Mouse (Mus musculus) stomach, embryonic 16.5 days (tissue): Measurements from ENCODE around the gene Tert. TPM values are rescaled to one million over a fixed set of nuclear protein-coding genes. Genes with fewer than 3 reads are reported as not detected.

ENCODE experiments used
- ATAC-seq: fragments of 200-750 bp; cut with Nextera tagmentation; 2 replicates; pipeline ENCODE4 v1.8.0; 2017; ENCODE audit warnings: moderate number of reproducible peaks, moderate TSS enrichment; ENCODE audit not compliant: insufficient read depth, low FRiP score
- H3K27ac ChIP-seq: fragments of 300-500 bp; sonication (generic); 2 replicates; pipeline ENCODE4 v1.5.1; 2014; ENCODE audit warnings: low read length
- H3K27me3 ChIP-seq: fragments of 300-500 bp; sonication (generic); 2 replicates; pipeline ENCODE4 v1.6.1; 2014; ENCODE audit warnings: low read length, control low read depth, mixed read lengths; ENCODE audit not compliant: control insufficient read depth, insufficient read depth
- H3K36me3 ChIP-seq: fragments of 300-500 bp; sonication (generic); 2 replicates; pipeline ENCODE4 v1.6.1; 2014; ENCODE audit warnings: low read length; ENCODE audit not compliant: control insufficient read depth, insufficient read depth
- H3K4me1 ChIP-seq: fragments of 300-500 bp; sonication (generic); 2 replicates; pipeline ENCODE4 v1.6.1; 2014; ENCODE audit warnings: low read length, control low read depth, mixed read lengths; ENCODE audit not compliant: control insufficient read depth, insufficient read depth
- H3K4me2 ChIP-seq: fragments of 300-500 bp; sonication (generic); 2 replicates; pipeline ENCODE4 v1.6.1; 2014; ENCODE audit warnings: low read depth, low read length, mixed read lengths
- H3K4me3 ChIP-seq: fragments of 300-500 bp; sonication (generic); replicated peaks from 2 replicates; pipeline ENCODE4 v1.5.1; 2014; ENCODE audit warnings: mild to moderate bottlenecking, low read length
- H3K9ac ChIP-seq: fragments of 300-500 bp; sonication (generic); 2 replicates; pipeline ENCODE4 v1.6.1; 2014; ENCODE audit warnings: low read length
- H3K9me3 ChIP-seq: fragments of 300-500 bp; sonication (generic); replicated peaks from 2 replicates; pipeline ENCODE4 v1.6.1; 2016; ENCODE audit warnings: low read length, control low read depth; ENCODE audit not compliant: control insufficient read depth
- WGBS: fragments of 180-500 bp; shearing (Covaris S2); extraction: QIAGEN DNeasy Blood & Tissue Kit; methylation state at CpG from one replicate; pipeline ENCODE4 v1.1.7; 2014; 5-methylcytosine and 5-hydroxymethylcytosine counted together
- polyA plus RNA-seq: library from polyadenylated mRNA; unstranded; fragments of >200 nt; fragmentation: Nextera tagmentation; extraction: Ambion mirVana; gene quantifications from 2 replicates; pipeline ENCODE4 v1.2.1, GENCODE M21; 2015

Tert gene
- polyA plus RNA-seq, 1 experiment from 2014 or later: 5.0 TPM

- Histone ChIP-seq H3K4me1 (no peaks in the 10 kb centered on the region), H3K36me3 (no peaks in the 10 kb centered on the region), H3K27me3 (no peaks in the 10 kb centered on the region), H3K9me3 (no peaks in the 10 kb centered on the region), H3K27ac (no peak overlapping the region), H3K9ac (no peak overlapping the region), H3K4me2 (no peak overlapping the region), H3K4me3 (no peak overlapping the region)
- ATAC-seq: no peak
- 78% methylated on average over 3 of the region's 3 CpGs for WGBS
Measured at GRCm38 (mm10) chr13:73653266-73653665, 26.6 kb downstream of the Tert start.

DNA sequence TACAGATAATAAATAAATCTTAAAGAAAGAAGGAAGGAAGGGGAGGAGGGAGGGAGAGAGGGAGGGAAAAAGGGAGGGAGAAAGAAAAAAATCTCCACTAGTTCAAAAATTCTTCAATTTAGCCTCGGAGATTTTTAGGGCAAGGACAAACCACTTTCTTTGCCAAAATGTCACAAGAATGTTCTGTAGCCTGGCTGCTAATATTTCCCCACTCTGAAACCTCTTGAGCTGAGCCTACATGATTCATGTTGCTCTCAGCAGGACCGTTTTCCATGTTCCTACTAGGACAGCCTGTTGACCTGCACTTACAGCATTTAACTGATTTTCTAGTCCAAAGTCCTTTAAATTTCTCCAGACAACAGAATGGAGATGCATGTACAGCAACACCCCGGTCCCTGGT is 28.3 kb downstream of the Tert start:
- Histone ChIP-seq H3K4me2 (no peak overlapping the region), H3K9ac (no peak overlapping the region), H3K36me3 (no peaks in the 10 kb centered on the region), H3K27me3 (no peaks in the 10 kb centered on the region), H3K4me1 (no peaks in the 10 kb centered on the region), H3K4me3 (no peak overlapping the region), H3K9me3 (no peaks in the 10 kb centered on the region), H3K27ac (no peak overlapping the region)
- 73% methylated on average over 3 of the region's 3 CpGs for WGBS
- no peak for ATAC-seq

DNA sequence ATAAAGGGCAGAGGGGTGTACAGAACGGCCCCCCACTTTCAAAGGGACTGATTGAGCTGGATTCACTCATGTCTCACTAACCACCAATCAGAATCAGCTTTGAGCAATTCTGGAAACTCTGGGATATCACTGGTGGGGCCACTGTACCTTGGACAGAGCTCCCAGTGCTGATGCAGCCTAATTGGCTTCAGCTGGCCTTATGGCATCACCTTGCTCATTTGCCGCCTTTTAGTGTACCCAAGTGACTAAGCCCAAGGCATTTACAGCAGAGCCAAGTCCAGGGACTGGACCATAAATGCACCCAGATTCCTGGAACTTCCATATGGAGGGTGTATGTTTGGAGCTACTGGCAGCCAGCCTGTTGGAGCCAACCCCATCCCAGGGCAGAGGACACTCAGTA is 32.2 kb downstream of the Tert start:
- H3K27me3 ChIP-seq: no peaks in the 10 kb centered on the region
- ATAC-seq: no peak
- H3K4me2 ChIP-seq: no peak overlapping the region
- no peak overlapping the region for H3K4me3 ChIP-seq
- 25% methylated on average over 2 of the region's 2 CpGs for WGBS
- H3K9me3 ChIP-seq: no peaks in the 10 kb centered on the region
- H3K9ac ChIP-seq: no peak overlapping the region
- no peak overlapping the region for H3K27ac ChIP-seq
- H3K36me3 ChIP-seq: no peaks in the 10 kb centered on the region
- no peaks in the 10 kb centered on the region for H3K4me1 ChIP-seq

DNA sequence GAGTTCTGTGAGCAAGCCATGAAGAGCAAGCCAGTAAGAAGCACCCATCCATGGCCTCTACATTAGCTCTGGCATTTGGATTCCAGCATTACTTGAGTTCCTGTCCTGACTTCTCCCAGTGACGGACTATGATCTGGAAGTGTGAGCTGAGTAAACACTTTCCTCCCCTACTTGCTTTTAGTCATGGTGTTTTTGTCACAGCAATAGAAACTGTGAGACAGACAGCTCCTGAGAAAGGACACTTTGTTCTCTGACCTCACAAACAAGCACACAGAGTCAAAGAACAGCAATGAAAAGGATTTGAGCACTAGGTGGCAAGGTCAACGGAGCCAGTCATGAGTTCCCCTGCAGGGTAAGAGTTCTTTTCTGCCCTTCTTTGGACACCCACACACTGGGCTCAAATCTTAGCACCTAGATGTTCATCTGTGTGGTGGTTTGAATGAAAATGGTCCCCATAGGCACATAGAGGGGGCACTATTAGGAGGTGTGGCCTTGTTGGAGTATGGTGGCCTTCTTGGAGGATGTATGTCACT is 33.5 kb downstream of the Tert start:
- H3K9ac ChIP-seq: no peak overlapping the region
- no peaks in the 10 kb centered on the region for H3K9me3 ChIP-seq
- H3K4me2 ChIP-seq: no peak overlapping the region
- H3K27ac ChIP-seq: no peak overlapping the region
- no peak overlapping the region for H3K4me3 ChIP-seq
- ATAC-seq: no peak
- H3K27me3 ChIP-seq: no peaks in the 10 kb centered on the region
- no peaks in the 10 kb centered on the region for H3K4me1 ChIP-seq
- no peaks in the 10 kb centered on the region for H3K36me3 ChIP-seq
- WGBS: 75% methylated on average over 2 of the region's 2 CpGs

DNA sequence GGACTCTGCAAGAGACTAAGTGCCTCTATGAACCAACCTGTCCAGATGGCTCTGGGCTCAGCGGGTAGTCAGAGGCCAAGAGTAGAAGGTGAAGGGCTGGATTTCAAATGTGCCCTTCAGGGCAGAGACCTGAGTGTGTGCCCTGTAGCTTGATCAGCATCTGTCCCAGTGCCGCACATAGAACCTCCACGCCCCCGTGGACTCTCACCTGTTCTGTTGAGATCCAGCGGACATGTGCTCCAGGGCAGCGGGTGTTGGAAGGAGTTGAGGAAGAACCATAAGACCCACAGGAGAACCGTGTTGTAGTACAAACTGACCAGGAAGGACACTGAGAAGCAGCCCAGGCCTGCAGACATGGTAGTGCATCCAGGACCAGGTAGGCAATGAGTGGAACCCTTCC is 48.5 kb downstream of the Tert start:
- Histone ChIP-seq H3K27ac (no peak overlapping the region), H3K4me1 (no peaks in the 10 kb centered on the region), H3K4me3 (no peak overlapping the region), H3K27me3 (no peaks in the 10 kb centered on the region), H3K4me2 (no peak overlapping the region), H3K36me3 (no peaks in the 10 kb centered on the region), H3K9me3 (no peaks in the 10 kb centered on the region), H3K9ac (no peak overlapping the region)
- WGBS: 81% methylated on average over 7 of the region's 7 CpGs
- no peak for ATAC-seq

GRCm38 (mm10) chr13:73677853-73678252 is 51.1 kb downstream of the Tert start, which contains the start of gene Slc6a18:
Slc6a18 (minus strand) TSS chr13:73678023.
- Histone ChIP-seq H3K36me3 (no peaks in the 10 kb centered on the region), H3K9ac (no peak within 1 kb of the TSS), H3K27me3 (no peaks in the 10 kb centered on the region), H3K27ac (no peak within 1 kb of the TSS), H3K9me3 (no peaks in the 10 kb centered on the region), H3K4me2 (no peak within 1 kb of the TSS), H3K4me1 (no peaks in the 10 kb centered on the region), H3K4me3 (no peak within 1 kb of the TSS)
- no peak for ATAC-seq
- WGBS: 83% methylated on average over 3 of the region's 3 CpGs

DNA sequence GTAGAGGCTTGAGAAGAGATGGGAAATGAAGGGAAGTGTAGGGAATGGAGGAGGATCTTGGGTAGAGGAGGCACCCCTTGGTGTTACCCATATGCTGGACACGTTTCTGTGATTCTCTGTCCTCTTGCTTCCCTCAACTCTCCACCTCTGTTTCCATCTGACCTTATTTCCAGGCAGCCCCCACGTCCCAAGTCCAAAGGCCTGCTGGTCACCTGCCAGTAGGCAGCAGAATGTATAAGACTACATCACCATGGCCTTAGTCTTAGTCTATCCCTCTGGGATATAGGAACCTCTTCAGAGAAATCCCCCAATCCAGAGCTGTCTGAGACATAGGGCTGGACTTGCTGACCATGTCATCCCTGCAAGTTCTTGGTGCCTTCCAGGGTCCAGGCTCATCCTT is 52.6 kb downstream of the Tert start:
- H3K9ac ChIP-seq: no peak overlapping the region
- no peak overlapping the region for H3K4me2 ChIP-seq
- no peak overlapping the region for H3K4me3 ChIP-seq
- no peak for ATAC-seq
- no peaks in the 10 kb centered on the region for H3K27me3 ChIP-seq
- WGBS: 49% methylated on average over 2 of the region's 2 CpGs
- H3K4me1 ChIP-seq: no peaks in the 10 kb centered on the region
- no peaks in the 10 kb centered on the region for H3K36me3 ChIP-seq
- H3K9me3 ChIP-seq: no peaks in the 10 kb centered on the region
- no peak overlapping the region for H3K27ac ChIP-seq

GRCm38 (mm10) chr13:73680394-73680793 is 53.7 kb downstream of the Tert start:
- H3K27ac ChIP-seq: no peak overlapping the region
- no peaks in the 10 kb centered on the region for H3K27me3 ChIP-seq
- peak; percentile 41; the same call in 1 of the 2 replicates for ATAC-seq
- H3K9me3 ChIP-seq: no peaks in the 10 kb centered on the region
- no peaks in the 10 kb centered on the region for H3K4me1 ChIP-seq
- no peak overlapping the region for H3K4me3 ChIP-seq
- no peaks in the 10 kb centered on the region for H3K36me3 ChIP-seq
- H3K4me2 ChIP-seq: no peak overlapping the region
- 31% methylated on average over 1 of the region's 1 CpGs for WGBS
- no peak overlapping the region for H3K9ac ChIP-seq

DNA sequence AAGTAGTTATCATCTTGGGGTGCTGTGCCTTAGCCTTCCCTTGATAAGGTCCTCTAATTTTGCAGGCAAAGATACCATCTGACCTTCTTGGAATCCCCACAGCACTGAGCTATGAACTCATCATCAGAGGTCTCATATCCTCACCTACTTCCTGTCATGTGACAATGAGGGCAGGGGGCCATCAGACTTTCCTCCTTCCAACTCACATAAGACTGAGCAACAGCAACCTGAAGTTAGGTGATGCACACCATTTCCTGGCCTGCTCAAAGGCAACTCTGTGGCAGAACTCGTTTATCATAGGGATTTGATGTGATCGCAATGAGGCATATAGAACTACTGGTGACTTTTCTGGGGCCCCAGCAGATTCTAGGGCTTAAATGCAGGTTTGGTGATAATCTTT is 55.5 kb downstream of the Tert start:
- ATAC-seq: no peak
- Histone ChIP-seq H3K9me3 (no peaks in the 10 kb centered on the region), H3K4me1 (no peaks in the 10 kb centered on the region), H3K9ac (no peak overlapping the region), H3K4me2 (no peak overlapping the region), H3K27ac (no peak overlapping the region), H3K27me3 (no peaks in the 10 kb centered on the region), H3K4me3 (no peak overlapping the region), H3K36me3 (no peaks in the 10 kb centered on the region)
- WGBS: 84% methylated on average over 2 of the region's 2 CpGs

GRCm38 (mm10) chr13:73683682-73684081 is 57.0 kb downstream of the Tert start:
- Histone ChIP-seq H3K4me1 (no peaks in the 10 kb centered on the region), H3K9me3 (no peaks in the 10 kb centered on the region), H3K9ac (no peak overlapping the region), H3K4me3 (no peak overlapping the region), H3K27ac (no peak overlapping the region), H3K36me3 (no peaks in the 10 kb centered on the region), H3K4me2 (no peak overlapping the region), H3K27me3 (no peaks in the 10 kb centered on the region)
- ATAC-seq: no peak
- WGBS: 86% methylated on average over 11 of the region's 11 CpGs
